Mouse (Mus musculus) megakaryocyte, adult 5-6 weeks (primary cell): ENCODE measurements around the gene Fam117b. TPM values are rescaled to one million over a fixed set of nuclear protein-coding genes. Genes with fewer than 3 reads are reported as not detected.

Experiments used
- ATAC-seq: 2 replicates; pipeline ENCODE4 v1.8.0; 2016; ENCODE audit warnings: mild to moderate bottlenecking, inconsistent platforms; ENCODE audit not compliant: poor library complexity, severe bottlenecking
- total RNA-seq, 2 experiments: library from RNA; stranded (forward) in 1 of 2; stranded (reverse) in 1 of 2; fragments of 153-499, 151-499 nt in 1 of 2; fragments of 221-1000, 200-1000 nt in 1 of 2; gene quantifications; 2 replicates each; pipeline versions ENCODE4 v1.2.3 to v1.2.4; 2015 to 2017

Gene Fam117b
- total RNA-seq, 2 experiments from 2014 or later = 40.4 to 40.7 TPM

GRCm38 (mm10) chr1:59966171-59966785, 53.5 kb downstream of the Fam117b start:
- no peak for ATAC-seq

- ATAC-seq = no peak
These were observed 54.5 kb downstream of the Fam117b start for GRCm38 (mm10) chr1:59967291-59967690.

- no peak for ATAC-seq
These were observed 73.8 kb downstream of the Fam117b start for GRCm38 (mm10) chr1:59986626-59987025.

- no peak for ATAC-seq
These were observed 74.7 kb downstream of the Fam117b start for GRCm38 (mm10) chr1:59987399-59988040.

DNA sequence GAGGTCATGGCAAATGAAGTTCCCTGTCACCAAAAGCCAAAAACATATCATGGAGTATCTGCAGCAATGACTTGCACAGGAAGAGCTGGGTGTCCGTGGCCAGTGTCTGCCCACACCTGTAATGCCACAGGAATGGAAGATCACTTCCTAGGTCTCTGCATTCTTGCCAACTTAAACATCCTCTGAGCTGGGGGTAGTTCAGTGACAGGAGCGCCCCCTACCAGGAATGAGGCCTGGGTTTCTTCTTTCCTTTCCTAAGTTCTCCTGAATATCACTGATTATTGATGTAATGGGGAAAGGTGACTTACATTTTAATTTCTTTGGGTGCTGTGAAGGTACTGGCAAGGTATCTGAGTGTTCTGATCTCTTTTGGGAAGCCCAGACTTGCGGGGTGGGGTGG, 82.8 kb downstream of the Fam117b start:
- no peak for ATAC-seq

DNA sequence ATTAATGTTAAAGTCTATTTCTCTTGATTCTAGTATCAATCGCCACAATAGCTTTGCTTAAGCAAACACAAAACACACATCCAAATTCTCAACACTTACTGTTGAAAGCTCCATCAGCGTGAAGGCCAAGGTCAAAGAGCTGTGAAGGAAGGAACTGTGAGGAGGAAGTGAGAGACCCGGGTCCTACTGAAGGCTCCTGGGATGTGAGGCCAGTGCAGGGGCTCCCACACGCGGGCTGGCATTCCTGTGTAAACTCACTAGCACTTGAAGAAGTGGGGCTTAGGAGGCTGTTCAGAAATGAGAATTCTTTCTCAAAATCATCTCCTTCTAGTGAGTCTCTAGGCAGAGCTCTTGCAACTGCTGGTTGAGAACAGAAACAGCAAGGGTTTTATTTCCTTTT, 84.5 kb downstream of the Fam117b start:
- peak; percentile 65 for ATAC-seq

DNA sequence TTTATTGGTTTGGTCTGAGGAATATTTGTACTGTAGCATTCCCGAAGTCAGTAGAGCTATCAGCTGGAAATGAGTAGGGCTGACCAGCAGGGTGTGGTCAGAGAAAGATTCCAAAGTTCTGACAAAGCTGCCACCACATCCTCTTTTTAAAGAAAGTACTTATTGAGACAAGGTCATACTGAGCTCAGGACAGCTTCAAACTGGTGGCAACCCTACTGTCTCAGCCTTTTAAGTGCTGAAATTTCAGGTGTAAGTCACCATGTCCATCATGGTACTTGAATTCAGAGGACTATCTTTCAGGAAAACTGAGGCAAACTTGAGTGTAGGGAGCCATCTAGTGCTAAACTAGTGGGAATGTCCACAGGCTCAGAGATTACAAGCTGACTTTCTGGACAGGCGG, 87.5 kb downstream of the Fam117b start:
- peak; percentile 78 for ATAC-seq

- no peak for ATAC-seq
These were observed 94.5 kb downstream of the Fam117b start for GRCm38 (mm10) chr1:60007337-60007736.

DNA sequence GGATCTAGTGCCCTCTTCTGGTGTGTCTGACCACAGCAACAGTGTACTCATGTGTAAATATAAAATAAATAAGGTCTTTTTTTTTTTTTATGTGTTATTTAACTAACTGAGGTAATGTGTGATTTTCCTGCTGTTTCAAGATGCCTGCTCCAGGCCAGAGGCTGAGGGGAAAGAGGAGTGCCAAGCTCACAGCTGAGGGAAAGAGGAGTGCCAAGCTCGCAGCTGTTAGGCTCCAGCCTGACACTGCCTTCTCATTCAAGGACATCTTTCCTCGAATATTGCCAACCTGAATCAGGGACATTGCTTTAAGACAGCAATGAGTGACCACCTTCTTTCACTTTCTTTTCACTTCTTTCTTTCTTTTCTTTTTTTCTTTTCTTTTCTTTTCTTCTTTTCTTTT, 95.9 kb downstream of the Fam117b start:
- ATAC-seq = no peak

- no peak for ATAC-seq
These were observed 101.0 kb downstream of the Fam117b start for GRCm38 (mm10) chr1:60013779-60014178.

DNA sequence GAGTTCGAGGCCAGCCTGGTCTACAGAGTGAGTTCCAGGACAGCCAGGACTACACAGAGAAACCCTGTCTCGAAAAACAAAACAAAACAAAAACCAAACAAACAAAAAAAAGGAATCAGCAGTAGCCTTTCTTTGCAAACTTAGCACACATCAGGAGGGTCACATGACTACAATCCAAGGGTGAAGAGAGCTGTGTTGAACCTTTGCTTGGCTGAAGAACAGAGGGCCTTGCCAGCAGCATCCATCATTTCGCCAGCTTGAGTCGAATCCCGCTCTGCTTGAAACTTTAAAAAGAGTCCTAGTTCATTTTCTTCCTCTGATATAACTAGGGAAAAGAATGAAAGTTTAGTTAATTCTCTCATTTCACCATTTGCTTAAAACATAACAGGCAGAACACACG, 102.7 kb downstream of the Fam117b start:
- no peak for ATAC-seq

- ATAC-seq = peak; percentile 76
These were observed 103.4 kb downstream of the Fam117b start for GRCm38 (mm10) chr1:60016136-60016611.

- peak; percentile 38 for ATAC-seq
These were observed 104.2 kb downstream of the Fam117b start for GRCm38 (mm10) chr1:60017031-60017469.

Other genes starting within 250 kb of the Fam117b start
- 209 and 219 TPM in 2 replicates for gene Sumo1, start 242.2 kb upstream of the Fam117b start, total RNA-seq (2015)
- gene Sumo1, start 242.2 kb upstream of the Fam117b start, total RNA-seq (2017) = 145 TPM in 2 replicates
- 36.6 and 56.2 TPM in 2 replicates for gene Nop58, start 228.0 kb upstream of the Fam117b start, total RNA-seq (2015)
- gene Nop58, start 228.0 kb upstream of the Fam117b start, total RNA-seq (2017) = 280 and 284 TPM in 2 replicates
- gene Bmpr2, start 149.6 kb upstream of the Fam117b start, total RNA-seq (2015) = 45.0 and 49.3 TPM in 2 replicates
- gene Bmpr2, start 149.6 kb upstream of the Fam117b start, total RNA-seq (2017) = 23.0 and 26.1 TPM in 2 replicates
- 0.07 TPM in 1 of 2 replicates, not detected in the other for gene Ica1l, start 130.2 kb downstream of the Fam117b start, total RNA-seq (2015)
- gene Ica1l, start 130.2 kb downstream of the Fam117b start, total RNA-seq (2017) = 0.95 and 0.98 TPM in 2 replicates
- gene Carf, start 185.2 kb downstream of the Fam117b start, total RNA-seq (2015) = 6.3 and 13.1 TPM in 2 replicates
- 4.1 and 4.9 TPM in 2 replicates for gene Carf, start 185.2 kb downstream of the Fam117b start, total RNA-seq (2017)
- 11.4 and 11.5 TPM in 2 replicates for gene Wdr12, start 185.6 kb downstream of the Fam117b start, total RNA-seq (2015)
- gene Wdr12, start 185.6 kb downstream of the Fam117b start, total RNA-seq (2017) = 14.4 and 19.0 TPM in 2 replicates